Mouse (Mus musculus) forebrain, embryonic 14.5 days (tissue): ENCODE data around the gene Tent5b. TPM values are rescaled to one million over a fixed set of nuclear protein-coding genes. Genes with fewer than 3 reads are reported as not detected.

Source experiments
- ATAC-seq: fragments of 200-750 bp; cut with Nextera tagmentation; 2 replicates; pipeline ENCODE4 v1.8.0; 2017; ENCODE audit warnings: mild to moderate bottlenecking, moderate library complexity
- DNase-seq: peaks from one replicate; pipeline ENCODE4 v3.0.0-alpha.2; 2015; ENCODE audit warnings: low spot score
- H3K27ac ChIP-seq: fragments of 300-500 bp; sonication (generic); 2 replicates; pipeline ENCODE4 v1.5.1; 2014; ENCODE audit warnings: low read depth, mild to moderate bottlenecking, control low read depth, low read length, moderate library complexity
- H3K27me3 ChIP-seq: fragments of 300-500 bp; sonication (generic); replicated peaks from 2 replicates; pipeline ENCODE4 v1.6.1; 2014; ENCODE audit warnings: low read length, control low read depth, mixed read lengths; ENCODE audit not compliant: control insufficient read depth, insufficient read depth
- H3K36me3 ChIP-seq: fragments of 300-500 bp; sonication (generic); 2 replicates; pipeline ENCODE4 v1.6.1; 2014; ENCODE audit warnings: low read length, control low read depth; ENCODE audit not compliant: control insufficient read depth, insufficient read depth
- H3K4me1 ChIP-seq: fragments of 300-500 bp; sonication (generic); 2 replicates; pipeline ENCODE4 v1.6.1; 2014; ENCODE audit warnings: antibody characterized with exemption, low read length, control low read depth; ENCODE audit not compliant: control insufficient read depth, insufficient read depth
- H3K4me2 ChIP-seq: fragments of 300-500 bp; sonication (generic); 2 replicates; pipeline ENCODE4 v1.6.1; 2014; ENCODE audit warnings: mild to moderate bottlenecking, control low read depth, low read length
- H3K4me3 ChIP-seq: fragments of 300-500 bp; sonication (generic); 2 replicates; pipeline ENCODE4 v1.5.1; 2014; ENCODE audit warnings: low read depth, low read length, control low read depth
- H3K9ac ChIP-seq: fragments of 300-500 bp; sonication (generic); 2 replicates; pipeline ENCODE4 v1.6.1; 2014; ENCODE audit warnings: mild to moderate bottlenecking, low read length, control low read depth, moderate library complexity
- H3K9me3 ChIP-seq: fragments of 300-500 bp; sonication (generic); replicated peaks from 2 replicates; pipeline ENCODE4 v1.6.1; 2016; ENCODE audit warnings: low read length, control low read depth, mixed read lengths; ENCODE audit not compliant: control insufficient read depth
- WGBS: fragments of 180-500 bp; shearing (Covaris S2); extraction: QIAGEN DNeasy Blood & Tissue Kit; methylation state at CpG from one replicate; pipeline ENCODE4 v1.1.7; 2014; 5-methylcytosine and 5-hydroxymethylcytosine counted together
- polyA plus RNA-seq: library from polyadenylated mRNA; unstranded; fragments of >200 nt; fragmentation: Nextera tagmentation; extraction: Ambion mirVana; gene quantifications from 2 replicates; pipeline ENCODE4 v1.2.1, GENCODE M21; 2014

The Tent5b gene
- polyA plus RNA-seq, 1 experiment from 2014 or later: 0.27 TPM

DNA sequence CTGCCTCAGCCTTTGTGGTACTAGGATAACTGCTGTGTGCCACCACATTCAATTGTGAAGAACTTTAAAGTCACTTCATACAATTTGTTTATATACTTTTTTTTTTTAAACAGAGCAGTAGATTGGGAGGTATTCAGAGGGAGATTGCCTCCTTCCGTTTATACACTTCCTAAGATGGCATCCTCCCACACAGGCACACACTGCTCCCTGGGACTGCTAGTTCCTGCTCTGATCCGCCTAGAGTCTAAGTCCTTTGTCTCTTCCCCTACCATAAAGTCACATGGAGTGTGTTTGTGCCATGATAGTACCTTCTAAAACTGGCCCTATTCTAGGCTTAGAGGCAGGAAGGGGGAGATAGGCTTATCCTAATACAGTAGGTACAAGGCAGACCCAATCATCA is 41.6 kb downstream of the Tent5b start:
- WGBS: 66% methylated on average over 2 of the region's 2 CpGs
- Histone ChIP-seq H3K4me1 (no peaks in the 10 kb centered on the region; the same call in 1 of the 2 replicates), H3K36me3 (no peaks in the 10 kb centered on the region), H3K27ac (no peak overlapping the region), H3K4me3 (no peak overlapping the region), H3K9ac (no peak overlapping the region), H3K9me3 (no peaks in the 10 kb centered on the region), H3K4me2 (no peak overlapping the region), H3K27me3 (peaks cover 34% of the 10 kb centered on the region)
- DNase-seq (no peak), ATAC-seq (no peak)

DNA sequence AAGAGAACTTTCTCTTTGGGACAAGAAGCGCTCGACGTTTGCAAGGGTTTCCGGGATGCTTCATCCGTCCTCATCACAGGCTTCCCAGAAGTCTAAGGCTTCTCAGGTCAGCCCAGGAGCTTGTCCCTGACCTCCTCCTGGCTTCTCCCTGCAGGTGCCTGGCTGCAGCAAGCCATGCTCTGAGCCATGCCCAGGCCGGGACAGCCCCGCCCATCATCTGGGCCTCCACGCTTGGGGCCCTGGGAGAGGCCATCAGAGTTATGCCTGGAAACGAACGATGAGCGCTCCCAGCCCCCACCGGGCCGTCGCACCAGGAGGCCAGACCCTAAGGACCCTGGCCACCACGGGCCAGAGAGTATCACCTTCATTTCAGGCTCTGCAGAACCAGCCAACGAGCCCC is 47.9 kb downstream of the Tent5b start:
- WGBS: 80% methylated on average over 16 of the region's 16 CpGs
- H3K9ac ChIP-seq: no peak overlapping the region

DNA sequence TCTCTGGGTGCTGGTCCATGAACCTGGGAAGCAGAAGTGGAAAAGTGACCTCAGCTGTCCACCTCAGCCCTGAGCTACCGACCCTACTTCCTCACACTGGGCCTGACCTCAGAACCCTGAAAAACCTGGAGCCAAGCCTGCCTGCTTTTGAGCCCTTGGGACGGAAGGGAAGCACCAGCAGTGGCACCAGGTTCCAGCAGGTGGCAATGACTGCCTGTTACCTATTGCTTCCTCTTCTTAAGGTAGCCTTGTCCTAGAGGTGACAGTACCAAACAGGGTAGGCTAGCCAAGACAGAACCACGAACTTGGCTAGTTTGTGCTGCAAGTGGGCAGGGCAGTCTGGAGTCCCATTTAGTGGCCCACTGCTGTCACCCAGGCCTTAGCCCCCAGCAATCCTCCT is 52.8 kb downstream of the Tent5b start:
- no peak overlapping the region for H3K9ac ChIP-seq
- H3K27me3 ChIP-seq: no peaks in the 10 kb centered on the region
- peaks cover 88% of the 10 kb centered on the region for H3K36me3 ChIP-seq
- 88% methylated on average over 3 of the region's 3 CpGs for WGBS
- H3K4me2 ChIP-seq: no peak overlapping the region
- H3K4me1 ChIP-seq: no peaks in the 10 kb centered on the region
- no peak for DNase-seq
- H3K9me3 ChIP-seq: no peaks in the 10 kb centered on the region
- H3K27ac ChIP-seq: no peak overlapping the region
- no peak overlapping the region for H3K4me3 ChIP-seq
- ATAC-seq: no peak

More for the DNA sequence above, 47.9 kb downstream of the Tent5b start:
- Histone ChIP-seq H3K4me2 (no peak overlapping the region), H3K9me3 (no peaks in the 10 kb centered on the region), H3K4me3 (no peak overlapping the region), H3K27me3 (no peaks in the 10 kb centered on the region), H3K27ac (no peak overlapping the region), H3K36me3 (peaks cover 44% of the 10 kb centered on the region), H3K4me1 (no peaks in the 10 kb centered on the region)
- ATAC-seq (no peak), DNase-seq (no peak)

DNA sequence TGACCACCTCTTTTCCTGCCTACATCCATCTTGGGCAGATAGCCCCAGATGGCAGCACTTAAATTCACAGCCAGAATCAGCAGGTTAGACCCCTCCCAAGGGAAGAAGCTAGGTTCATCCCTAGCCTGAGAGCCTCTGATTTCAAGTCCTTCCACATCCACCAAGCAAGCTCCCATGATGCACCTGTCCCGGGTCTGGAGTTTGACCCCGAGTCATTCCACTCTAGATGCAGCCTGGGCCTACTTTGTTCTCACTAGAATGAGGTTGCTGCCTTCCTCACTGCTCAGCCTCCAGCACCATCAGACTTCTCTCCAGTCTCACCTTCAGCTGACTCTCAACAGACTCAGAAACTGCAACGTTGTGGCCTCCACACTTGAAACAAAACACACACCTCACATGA is 56.1 kb downstream of the Tent5b start:
- no peak for ATAC-seq
- H3K4me1 ChIP-seq: no peaks in the 10 kb centered on the region
- H3K4me2 ChIP-seq: no peak overlapping the region
- no peak for DNase-seq
- H3K27me3 ChIP-seq: no peaks in the 10 kb centered on the region
- H3K4me3 ChIP-seq: no peak overlapping the region
- no peak overlapping the region for H3K27ac ChIP-seq
- H3K9me3 ChIP-seq: no peaks in the 10 kb centered on the region
- 89% methylated on average over 3 of the region's 3 CpGs for WGBS
- H3K9ac ChIP-seq: no peak overlapping the region
- H3K36me3 ChIP-seq: peaks cover 94% of the 10 kb centered on the region

DNA sequence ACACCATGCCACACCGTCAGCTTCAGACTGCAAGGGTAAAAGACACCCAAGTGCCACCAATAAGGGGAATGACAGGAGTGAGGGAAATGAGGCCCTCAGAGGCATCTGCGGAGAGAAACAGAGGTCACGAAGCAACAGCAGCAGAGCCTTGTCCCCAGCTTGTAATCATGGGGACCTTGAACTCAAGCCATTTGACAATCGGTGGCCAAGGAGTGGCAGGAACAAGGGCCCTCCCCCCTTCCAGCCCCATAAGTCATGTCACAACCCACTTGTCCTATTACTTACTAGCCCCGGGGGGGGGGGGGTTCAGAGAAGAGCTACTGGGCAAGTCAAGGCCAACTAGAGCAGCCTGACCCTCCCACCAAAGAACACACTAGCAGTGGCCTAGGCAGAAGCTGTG is 56.7 kb downstream of the Tent5b start:
- no peak overlapping the region for H3K9ac ChIP-seq
- H3K4me2 ChIP-seq: no peak overlapping the region
- 92% methylated on average over 5 of the region's 5 CpGs for WGBS
- H3K36me3 ChIP-seq: peaks cover 93% of the 10 kb centered on the region
- ATAC-seq (no peak), DNase-seq (no peak)
- H3K4me3 ChIP-seq: no peak overlapping the region
- H3K27me3 ChIP-seq: no peaks in the 10 kb centered on the region
- no peaks in the 10 kb centered on the region for H3K9me3 ChIP-seq
- H3K4me1 ChIP-seq: no peaks in the 10 kb centered on the region
- H3K27ac ChIP-seq: no peak overlapping the region

Other genes starting within 250 kb of the Tent5b start
- gene Map3k6, start 239.3 kb upstream of the Tent5b start, polyA plus RNA-seq: 1.1 and 1.7 TPM in 2 replicates
- 0.32 and 0.54 TPM in 2 replicates for gene Sytl1, start 217.0 kb upstream of the Tent5b start, polyA plus RNA-seq
- 125 and 131 TPM in 2 replicates for gene Tmem222, start 202.3 kb upstream of the Tent5b start, polyA plus RNA-seq
- 17.5 and 18.9 TPM in 2 replicates for gene Wdtc1, start 126.7 kb upstream of the Tent5b start, polyA plus RNA-seq
- gene Slc9a1, start 110.4 kb upstream of the Tent5b start, polyA plus RNA-seq: 4.4 and 7.3 TPM in 2 replicates
- gene Trnp1, start 18.4 kb downstream of the Tent5b start, polyA plus RNA-seq: 5.8 and 6.2 TPM in 2 replicates
- gene Kdf1, start 38.8 kb downstream of the Tent5b start, polyA plus RNA-seq: 0.12 and 0.20 TPM in 2 replicates
- 139 and 181 TPM in 2 replicates for gene Nudc, start 65.9 kb downstream of the Tent5b start, polyA plus RNA-seq
- not detected in 2 replicates for gene Nr0b2, start 73.2 kb downstream of the Tent5b start, polyA plus RNA-seq
- gene Gpatch3, start 94.6 kb downstream of the Tent5b start, polyA plus RNA-seq: 6.5 and 6.6 TPM in 2 replicates
- 29.3 and 30.1 TPM in 2 replicates for gene Gpn2, start 104.2 kb downstream of the Tent5b start, polyA plus RNA-seq
- 0.84 and 1.1 TPM in 2 replicates for gene Sfn, start 122.0 kb downstream of the Tent5b start, polyA plus RNA-seq
- gene Zdhhc18, start 170.0 kb downstream of the Tent5b start, polyA plus RNA-seq: 2.0 and 2.5 TPM in 2 replicates
- gene Pigv, start 192.5 kb downstream of the Tent5b start, polyA plus RNA-seq: 7.0 and 8.1 TPM in 2 replicates